Mouse (Mus musculus) embryonic facial prominence, embryonic 14.5 days (tissue): ENCODE measurements around the gene Abr. TPM values are rescaled to one million over a fixed set of nuclear protein-coding genes. Genes with fewer than 3 reads are reported as not detected.

Source experiments
- ATAC-seq: fragments of 200-750 bp; cut with Nextera tagmentation; 2 replicates; pipeline ENCODE4 v1.8.0; 2017; ENCODE audit warnings: low read depth, moderate number of reproducible peaks, moderate TSS enrichment
- DNase-seq: peaks from one replicate; pipeline ENCODE4 v3.0.0-alpha.2; 2015; ENCODE audit warnings: low spot score
- H3K27ac ChIP-seq: fragments of 300-500 bp; sonication (generic); replicated peaks from 2 replicates; pipeline ENCODE4 v1.5.1; 2014; ENCODE audit warnings: low read depth, mild to moderate bottlenecking, low read length, moderate library complexity
- H3K27me3 ChIP-seq: fragments of 300-500 bp; sonication (generic); replicated peaks from 2 replicates; pipeline ENCODE4 v1.6.1; 2014; ENCODE audit warnings: low read length; ENCODE audit not compliant: control insufficient read depth, insufficient read depth
- H3K36me3 ChIP-seq: fragments of 300-500 bp; sonication (generic); 2 replicates; pipeline ENCODE4 v1.6.1; 2014; ENCODE audit warnings: low read length, mixed read lengths; ENCODE audit not compliant: control insufficient read depth, insufficient read depth
- H3K4me1 ChIP-seq: fragments of 300-500 bp; sonication (generic); 2 replicates; pipeline ENCODE4 v1.6.1; 2014; ENCODE audit warnings: antibody characterized with exemption, low read length; ENCODE audit not compliant: control insufficient read depth, insufficient read depth
- H3K4me2 ChIP-seq: fragments of 300-500 bp; sonication (generic); 2 replicates; pipeline ENCODE4 v1.6.1; 2014; ENCODE audit warnings: low read depth, mild to moderate bottlenecking, low read length, moderate library complexity, mixed read lengths
- H3K4me3 ChIP-seq: fragments of 300-500 bp; sonication (generic); 2 replicates; pipeline ENCODE4 v1.5.1; 2014; ENCODE audit warnings: low read depth, mild to moderate bottlenecking, low read length
- H3K9ac ChIP-seq: fragments of 300-500 bp; sonication (generic); 2 replicates; pipeline ENCODE4 v1.6.1; 2014; ENCODE audit warnings: low read depth, mild to moderate bottlenecking, low read length, moderate library complexity, mixed read lengths
- H3K9me3 ChIP-seq: fragments of 300-500 bp; sonication (generic); 2 replicates; pipeline ENCODE4 v1.6.1; 2016; ENCODE audit warnings: low read length; ENCODE audit not compliant: control insufficient read depth
- WGBS: fragments of 180-500 bp; shearing (Covaris S2); extraction: QIAGEN DNeasy Blood & Tissue Kit; methylation state at CpG from one replicate; pipeline ENCODE4 v1.1.7; 2014; 5-methylcytosine and 5-hydroxymethylcytosine counted together
- polyA plus RNA-seq: library from polyadenylated mRNA; unstranded; fragments of >200 nt; fragmentation: Nextera tagmentation; extraction: Ambion mirVana; gene quantifications from 2 replicates; pipeline ENCODE4 v1.2.1, GENCODE M21; 2014

The Abr gene
- polyA plus RNA-seq, 1 experiment from 2014 or later, result 35.3 TPM

DNA sequence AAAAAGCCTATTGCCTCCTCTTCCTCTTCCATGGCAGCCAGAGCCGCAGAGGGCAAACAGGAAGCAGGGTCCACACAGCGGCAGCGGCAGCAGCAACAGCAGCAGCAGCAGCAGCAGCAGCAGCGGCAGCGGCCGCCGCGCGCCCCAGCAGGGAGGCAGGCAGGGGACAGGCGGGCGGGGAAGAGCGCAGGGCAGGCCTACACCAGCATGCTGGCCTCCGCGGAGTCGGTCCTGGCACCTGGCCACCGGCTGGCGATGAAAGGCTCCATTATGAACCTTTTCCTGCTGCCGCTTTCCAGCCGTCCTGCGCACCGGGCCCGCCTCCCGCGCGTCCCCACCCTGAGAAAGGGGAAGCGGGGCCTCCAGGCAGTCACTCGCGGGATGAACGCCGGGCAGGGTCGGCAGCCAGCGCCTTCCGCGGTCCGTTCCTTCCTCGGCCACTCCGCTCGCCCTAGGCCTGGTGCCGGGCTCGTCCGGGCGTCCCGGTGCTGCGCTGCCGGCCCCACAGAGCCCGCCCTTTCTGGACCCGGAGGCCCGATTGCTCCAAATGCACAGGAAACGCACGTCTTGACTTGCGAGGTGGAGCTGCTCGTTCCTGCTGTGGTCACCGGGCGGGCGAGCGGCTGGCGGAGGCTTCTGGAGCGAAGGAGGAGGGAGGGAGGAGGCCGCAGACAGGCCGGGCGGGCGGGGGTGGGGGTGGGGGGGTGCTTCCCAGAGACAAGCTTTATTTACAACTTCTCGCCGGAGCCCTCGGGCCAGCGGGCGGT lies 127.6 kb downstream of the Abr start:
- Histone ChIP-seq H3K4me1 (peaks cover 38% of the 10 kb centered on the region), H3K4me3 (peak overlapping the region; percentile 61), H3K9ac (peak overlapping the region; percentile 84), H3K9me3 (no peaks in the 10 kb centered on the region), H3K27me3 (no peaks in the 10 kb centered on the region), H3K4me2 (peak overlapping the region; percentile 87), H3K27ac (peak overlapping the region; percentile 97), H3K36me3 (no peaks in the 10 kb centered on the region)
- DNase-seq (peak; percentile 91), ATAC-seq (peak; percentile 84)
- WGBS, result under 1% methylated on average over 30 of the region's 67 CpGs

DNA sequence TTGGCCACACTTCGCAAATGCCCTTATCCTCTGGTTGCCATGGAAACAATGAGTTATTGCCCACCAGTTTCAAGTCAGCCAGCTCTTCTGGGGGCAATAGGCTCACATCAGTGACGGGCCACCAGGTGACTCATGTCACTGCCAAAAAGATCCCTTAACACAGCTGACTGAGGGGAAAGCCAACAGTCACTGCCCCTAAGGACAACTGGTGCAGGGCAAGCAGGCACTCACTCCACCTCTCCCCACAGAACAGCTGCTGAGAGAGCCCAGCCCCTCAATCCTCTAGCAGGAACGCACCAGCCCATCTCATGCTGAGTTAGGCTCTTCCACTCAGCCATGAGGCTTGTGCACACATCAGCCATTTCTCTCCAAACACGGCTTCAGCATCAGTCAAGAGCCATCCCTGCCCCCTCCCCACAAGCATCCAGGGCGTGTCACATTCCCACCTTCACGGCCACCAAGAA lies 128.3 kb downstream of the Abr start:
- no peaks in the 10 kb centered on the region for H3K36me3 ChIP-seq
- H3K4me3 ChIP-seq, result peak overlapping the region; percentile 61
- peak overlapping the region; percentile 87 for H3K4me2 ChIP-seq
- peaks cover 36% of the 10 kb centered on the region for H3K4me1 ChIP-seq
- no peaks in the 10 kb centered on the region for H3K9me3 ChIP-seq
- WGBS, result 7% methylated on average over 5 of the region's 6 CpGs
- ATAC-seq (peak; percentile 60), DNase-seq (peak; percentile 84)
- peak overlapping the region; percentile 97 for H3K27ac ChIP-seq
- peak overlapping the region; percentile 84 for H3K9ac ChIP-seq
- no peaks in the 10 kb centered on the region for H3K27me3 ChIP-seq

DNA sequence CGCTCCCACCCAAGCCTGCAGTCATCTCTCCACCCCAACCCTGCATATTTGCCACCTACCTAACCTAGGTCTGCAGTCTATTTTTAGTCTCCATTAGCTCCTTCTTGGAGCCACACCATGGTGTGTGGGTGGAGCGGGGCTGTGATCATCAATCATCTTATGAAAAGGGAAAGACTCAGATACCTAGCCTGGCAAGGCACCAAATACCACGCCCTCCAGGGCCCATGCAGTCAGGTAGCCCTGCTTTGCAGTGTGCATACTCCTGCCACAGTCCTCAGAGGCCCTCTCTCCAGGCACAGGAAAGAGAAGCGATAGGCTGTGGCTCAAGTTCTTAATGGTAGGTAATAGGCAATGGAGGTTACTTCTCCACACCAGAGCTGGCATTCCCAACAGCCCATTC lies 128.9 kb downstream of the Abr start:
- Histone ChIP-seq H3K27me3 (no peaks in the 10 kb centered on the region), H3K4me2 (peak overlapping the region; percentile 87), H3K9ac (peak overlapping the region; percentile 84), H3K4me3 (peak overlapping the region; percentile 61), H3K9me3 (no peaks in the 10 kb centered on the region), H3K4me1 (peaks cover 36% of the 10 kb centered on the region), H3K27ac (peak overlapping the region; percentile 97; the same call in 1 of the 2 replicates), H3K36me3 (no peaks in the 10 kb centered on the region)
- 55% methylated on average over 4 of the region's 4 CpGs for WGBS
- peak; percentile 32; the same call in 1 of the 2 replicates for ATAC-seq
- DNase-seq, result peak; percentile 77

DNA sequence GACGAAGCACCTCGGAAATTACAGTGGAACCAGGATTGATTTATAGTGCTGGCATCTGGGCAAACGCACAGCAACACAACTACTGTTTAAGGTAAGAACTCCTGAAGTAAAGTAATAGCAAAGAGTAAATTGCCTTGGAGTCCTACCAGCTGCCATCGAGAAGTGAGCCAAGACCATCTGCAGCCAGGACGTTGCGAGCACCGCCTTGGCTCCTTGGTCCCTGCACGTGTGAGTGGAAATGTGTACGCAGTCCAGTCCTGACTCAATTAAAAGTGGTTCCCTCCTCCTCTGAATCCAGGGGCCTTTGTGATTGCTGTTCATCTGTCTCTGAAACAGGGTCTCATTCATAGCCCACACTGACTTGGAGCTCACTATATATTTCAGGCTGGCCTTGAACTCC lies 130.3 kb downstream of the Abr start:
- Histone ChIP-seq H3K27ac (no peak overlapping the region), H3K36me3 (no peaks in the 10 kb centered on the region), H3K9me3 (no peaks in the 10 kb centered on the region), H3K4me2 (peak overlapping the region; percentile 87; the same call in 1 of the 2 replicates), H3K9ac (no peak overlapping the region; the same call in 1 of the 2 replicates), H3K4me1 (peaks cover 36% of the 10 kb centered on the region), H3K27me3 (no peaks in the 10 kb centered on the region), H3K4me3 (no peak overlapping the region)
- WGBS, result 56% methylated on average over 9 of the region's 9 CpGs
- no peak for DNase-seq
- ATAC-seq, result no peak

DNA sequence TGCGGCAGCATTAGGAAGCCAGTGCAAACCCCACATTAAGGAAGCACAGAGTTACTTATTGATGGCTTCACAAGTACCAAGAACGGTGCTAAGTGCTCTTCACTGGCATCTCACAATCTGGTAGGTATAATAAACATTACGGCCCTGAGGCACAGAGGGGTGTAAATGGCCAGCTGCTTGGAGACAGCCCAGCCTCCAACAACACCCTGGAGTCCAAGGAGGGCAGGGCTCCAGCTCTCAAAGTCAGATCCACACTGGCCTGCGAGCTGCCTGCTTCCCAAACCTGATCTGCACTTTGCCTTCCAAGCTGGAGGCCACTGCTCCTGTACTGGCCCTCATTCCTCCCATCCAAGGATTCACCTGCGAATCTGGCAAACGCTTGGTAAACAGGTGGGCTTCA lies 132.7 kb downstream of the Abr start:
- Histone ChIP-seq H3K4me3 (no peak overlapping the region), H3K36me3 (peaks cover 15% of the 10 kb centered on the region; the same call in 1 of the 2 replicates), H3K27me3 (no peaks in the 10 kb centered on the region), H3K4me2 (no peak overlapping the region), H3K27ac (no peak overlapping the region), H3K4me1 (peaks cover 29% of the 10 kb centered on the region), H3K9me3 (no peaks in the 10 kb centered on the region), H3K9ac (no peak overlapping the region)
- DNase-seq (no peak), ATAC-seq (no peak)
- WGBS, result 81% methylated on average over 6 of the region's 6 CpGs

DNA sequence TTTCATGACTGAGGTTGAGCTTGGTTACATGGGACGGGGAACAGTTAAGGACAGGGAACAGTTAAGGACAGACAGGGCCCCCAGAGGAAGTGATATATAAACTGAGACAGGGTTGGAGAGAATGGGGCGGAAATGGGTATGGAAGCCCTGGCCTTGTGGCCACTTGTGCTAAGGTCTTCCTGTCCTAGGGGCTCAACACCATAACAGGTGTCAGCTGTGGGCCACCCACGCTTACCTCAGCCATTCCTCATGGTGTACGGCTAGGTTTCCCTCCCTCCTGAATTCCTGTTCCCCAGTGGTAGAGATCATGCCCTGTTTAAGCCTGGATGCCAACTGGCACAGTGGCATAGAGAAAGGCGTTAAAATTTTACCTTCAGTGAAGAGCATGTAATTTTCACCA lies 135.1 kb downstream of the Abr start:
- no peaks in the 10 kb centered on the region for H3K27me3 ChIP-seq
- peaks cover 19% of the 10 kb centered on the region; the same call in 1 of the 2 replicates for H3K36me3 ChIP-seq
- no peaks in the 10 kb centered on the region for H3K9me3 ChIP-seq
- no peak overlapping the region for H3K4me3 ChIP-seq
- no peak for DNase-seq
- H3K27ac ChIP-seq, result no peak overlapping the region
- no peak; the same call in 1 of the 2 replicates for ATAC-seq
- H3K9ac ChIP-seq, result no peak overlapping the region
- 77% methylated on average over 5 of the region's 5 CpGs for WGBS
- peaks cover 17% of the 10 kb centered on the region for H3K4me1 ChIP-seq
- H3K4me2 ChIP-seq, result no peak overlapping the region

DNA sequence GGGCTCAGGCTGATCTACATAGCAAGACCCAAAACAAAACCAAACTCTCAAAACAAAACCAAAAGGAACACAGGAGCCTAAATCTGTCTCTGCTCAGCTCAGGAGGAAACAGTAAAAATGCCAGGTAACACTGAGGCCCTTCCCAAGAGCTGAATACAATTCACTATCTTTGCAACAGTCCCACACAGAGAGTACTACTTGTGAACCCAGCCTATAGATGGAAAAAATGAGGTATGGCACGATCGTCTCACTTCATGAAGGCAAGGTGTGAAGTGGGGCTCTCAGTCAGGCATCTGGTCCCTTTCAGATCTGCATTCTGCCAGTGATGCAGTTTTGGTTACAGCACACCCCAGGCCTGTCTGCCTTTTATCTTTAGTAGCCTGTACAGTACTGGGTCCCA lies 138.1 kb downstream of the Abr start:
- Histone ChIP-seq H3K4me3 (no peak overlapping the region), H3K9ac (no peak overlapping the region), H3K4me1 (peaks cover 11% of the 10 kb centered on the region; the same call in 1 of the 2 replicates), H3K27me3 (no peaks in the 10 kb centered on the region), H3K4me2 (no peak overlapping the region), H3K27ac (no peak overlapping the region), H3K36me3 (peaks cover 30% of the 10 kb centered on the region), H3K9me3 (no peaks in the 10 kb centered on the region)
- DNase-seq (no peak), ATAC-seq (no peak)
- 90% methylated on average over 2 of the region's 2 CpGs for WGBS

DNA sequence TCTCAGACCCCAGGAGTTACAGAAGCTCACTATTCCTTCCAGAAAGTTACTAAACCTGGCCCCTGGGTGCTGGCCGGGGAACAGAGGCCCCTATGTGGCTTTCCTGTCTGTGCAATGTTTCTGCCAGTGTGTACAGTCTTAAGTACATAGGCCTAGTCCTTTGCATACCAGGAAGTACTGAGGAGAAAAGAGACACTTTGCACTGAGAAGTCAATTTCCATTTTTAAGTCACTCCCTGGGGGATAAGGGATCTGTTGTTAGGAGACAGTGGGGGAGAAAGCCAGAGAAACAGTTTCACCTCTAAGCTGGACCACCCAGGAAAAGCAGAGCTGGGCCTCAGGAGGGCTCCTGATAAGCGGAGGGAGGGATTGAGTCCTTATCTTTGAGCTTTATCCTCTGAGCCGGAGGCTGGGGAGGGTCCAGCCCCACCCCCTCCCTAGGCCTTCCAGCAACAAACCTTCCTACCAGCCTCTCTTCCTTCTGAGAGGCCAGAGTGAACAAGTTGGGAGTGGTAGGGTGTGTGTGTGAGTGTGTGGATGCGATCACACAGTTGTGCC lies 138.9 kb downstream of the Abr start:
- Histone ChIP-seq H3K4me2 (peak overlapping the region; percentile 6; the same call in 1 of the 2 replicates), H3K4me3 (no peak overlapping the region), H3K4me1 (peaks cover 11% of the 10 kb centered on the region; the same call in 1 of the 2 replicates), H3K27me3 (no peaks in the 10 kb centered on the region), H3K27ac (peak overlapping the region; percentile 65), H3K9ac (no peak overlapping the region), H3K36me3 (peaks cover 37% of the 10 kb centered on the region), H3K9me3 (no peaks in the 10 kb centered on the region)
- ATAC-seq, result no peak
- DNase-seq, result no peak
- 31% methylated on average over 4 of the region's 4 CpGs for WGBS
